Mouse (Mus musculus) lung, adult 2 months (tissue): ENCODE data around the gene Bdh1.

Experiments
- CTCF ChIP-seq: fragments of 200-500 bp; IDR thresholded peaks from 2 replicates; pipeline ENCODE4 v1.5.1; 2011; ENCODE audit warnings: mild to moderate bottlenecking, low read length, control low read depth; ENCODE audit not compliant: insufficient read depth
- POLR2A ChIP-seq: fragments of 200-500 bp; IDR thresholded peaks from 2 replicates; pipeline ENCODE4 v1.6.1; 2011; ENCODE audit warnings: low read depth, mild to moderate bottlenecking, control low read depth, low read length, borderline replicate concordance; ENCODE audit errors: extremely low read depth

DNA sequence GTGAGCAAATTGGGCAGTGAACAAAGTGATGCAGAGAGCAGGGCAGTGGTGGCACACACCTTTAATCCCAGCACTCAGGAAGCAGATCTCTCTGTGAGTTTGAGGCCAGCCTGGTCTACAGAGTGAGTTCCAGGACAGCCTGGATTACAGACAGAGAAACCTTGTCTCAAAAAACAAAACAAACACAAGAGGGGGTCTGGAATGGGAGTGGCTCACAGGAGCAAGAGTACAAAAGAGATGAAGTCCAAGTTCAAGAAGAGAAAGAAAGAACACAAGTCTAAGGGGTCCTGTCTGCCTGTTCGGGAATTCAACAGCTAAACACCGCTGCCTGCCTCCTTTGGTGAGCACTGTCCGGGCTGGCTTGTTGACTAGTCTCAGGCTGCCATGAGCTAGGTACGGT lies 13.1 kb downstream of the Bdh1 start:
- TF ChIP-seq POLR2A (no peak), CTCF (no peak)
